Mouse (Mus musculus): ENCODE results near the gene Tmco5. TPM values are rescaled to one million over a fixed set of nuclear protein-coding genes. Genes with fewer than 3 reads are reported as not detected.

Tmco5 gene
- polyA plus RNA-seq, 1 experiment: 284 TPM

GRCm38 (mm10) chr2:116908268-116908667 lies 29.8 kb downstream of the Tmco5 start:
- no peak overlapping the region for H3K4me3 ChIP-seq (ENCODE audit: control insufficient read depth, low read depth, low read length)
- TF ChIP-seq POLR2A (IDR thresholded peaks at IDR 0.05; ENCODE audit: control insufficient read depth, low read depth, low read length) (no peak), CTCF (IDR thresholded peaks at IDR 0.05; ENCODE audit: control insufficient read depth, insufficient read depth, insufficient replicate concordance, low read depth, low read length) (no peak)
- H3K36me3 ChIP-seq (ENCODE audit: control insufficient read depth, insufficient read depth, low read length): no peaks in the 10 kb centered on the region
- H3K27ac ChIP-seq (ENCODE audit: control insufficient read depth, insufficient read depth, low read depth, low read length): no peak overlapping the region
- H3K4me1 ChIP-seq (ENCODE audit: control insufficient read depth, insufficient read depth, low read length): no peaks in the 10 kb centered on the region
- H3K27me3 ChIP-seq (ENCODE audit: control insufficient read depth, insufficient read depth, low read length): no peaks in the 10 kb centered on the region

DNA sequence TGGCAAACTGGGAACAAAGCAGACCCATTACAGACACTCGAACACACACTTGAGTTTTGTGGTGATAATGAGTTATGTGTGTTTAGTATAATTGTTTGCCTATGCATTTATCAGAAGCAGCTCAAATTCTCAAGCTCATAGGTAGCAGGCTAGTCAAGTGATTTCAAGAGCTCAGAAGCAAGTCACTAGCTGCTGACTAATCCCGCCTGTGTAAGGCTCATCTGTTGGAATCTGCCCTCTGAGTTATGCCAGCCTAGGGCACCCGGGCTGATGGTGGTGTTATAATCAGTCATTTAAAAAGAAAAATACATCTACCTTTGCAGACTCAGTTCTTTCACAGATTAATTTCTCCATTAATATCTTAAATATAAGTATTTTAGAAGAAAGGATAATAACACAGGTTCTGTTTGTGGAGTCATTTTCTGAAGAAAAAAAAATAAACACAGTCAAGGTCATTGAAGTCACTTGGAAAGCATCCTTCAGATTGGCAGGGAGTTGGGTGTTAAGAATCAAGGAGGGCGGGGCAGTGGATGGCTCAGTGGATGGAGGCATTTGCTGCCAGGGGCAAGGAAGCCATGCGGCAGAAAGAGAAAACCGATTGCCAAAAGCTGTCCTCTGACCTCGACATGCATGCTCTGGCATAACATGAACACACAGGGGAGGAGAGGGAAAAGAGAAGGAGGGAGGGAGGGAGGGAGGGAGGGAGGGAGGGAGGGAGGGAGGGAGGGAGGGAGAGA lies 34.0 kb downstream of the Tmco5 start:
- Histone ChIP-seq H3K4me1 (ENCODE audit: control insufficient read depth, insufficient read depth, low read length) (0 out of 2 replicates have a peak, but pooled peaks cover 2% of the 10 kb centered on the region), H3K36me3 (ENCODE audit: control insufficient read depth, insufficient read depth, low read length) (no peaks in the 10 kb centered on the region), H3K27me3 (ENCODE audit: control insufficient read depth, insufficient read depth, low read length) (no peaks in the 10 kb centered on the region), H3K27ac (ENCODE audit: control insufficient read depth, insufficient read depth, low read depth, low read length) (no peak overlapping the region), H3K4me3 (ENCODE audit: control insufficient read depth, low read depth, low read length) (no peak overlapping the region)
- no peak for TF ChIP-seq CTCF (IDR thresholded peaks at IDR 0.05; ENCODE audit: control insufficient read depth, insufficient read depth, insufficient replicate concordance, low read depth, low read length)
- TF ChIP-seq POLR2A (IDR thresholded peaks at IDR 0.05; ENCODE audit: control insufficient read depth, low read depth, low read length): no peak

DNA sequence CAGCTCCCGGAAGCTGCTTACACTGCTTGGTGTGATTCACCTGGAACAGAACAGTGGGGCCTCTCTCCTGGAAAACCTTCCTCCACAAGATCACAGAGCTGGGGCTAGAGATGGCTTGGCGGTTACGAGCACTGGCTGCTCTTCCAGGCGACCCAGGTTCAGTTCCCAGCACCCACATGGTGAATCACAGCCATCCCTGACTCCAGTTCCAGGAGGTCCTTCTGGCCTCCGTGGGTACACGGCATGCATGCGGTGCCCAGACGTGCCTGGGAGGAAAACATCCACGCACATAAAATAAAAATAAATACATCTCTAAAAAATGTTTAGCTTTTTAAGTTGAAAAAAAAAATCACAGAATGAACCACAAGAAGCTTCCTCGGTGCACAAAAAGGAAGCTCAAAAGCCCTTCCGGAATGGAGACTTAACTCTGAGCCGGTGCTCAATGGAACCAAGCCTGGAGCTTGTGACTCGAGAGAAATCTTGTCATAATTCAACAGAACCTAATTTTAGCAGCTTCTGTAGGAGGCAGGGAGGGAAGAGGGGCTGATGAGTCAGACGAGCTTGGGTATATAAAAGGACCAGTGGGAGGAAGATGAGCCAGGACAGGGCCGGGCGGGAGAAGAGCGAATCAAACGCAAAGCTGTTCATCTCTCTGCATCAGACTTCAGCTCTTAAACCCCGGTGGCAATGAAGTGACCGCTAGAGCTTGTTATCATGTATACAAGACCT lies 35.4 kb downstream of the Tmco5 start:
- Histone ChIP-seq H3K27ac (ENCODE audit: control insufficient read depth, insufficient read depth, low read depth, low read length) (no peak overlapping the region), H3K36me3 (ENCODE audit: control insufficient read depth, insufficient read depth, low read length) (no peaks in the 10 kb centered on the region), H3K27me3 (ENCODE audit: control insufficient read depth, insufficient read depth, low read length) (no peaks in the 10 kb centered on the region), H3K4me3 (ENCODE audit: control insufficient read depth, low read depth, low read length) (no peak overlapping the region; the same call in 1 of the 2 replicates), H3K4me1 (ENCODE audit: control insufficient read depth, insufficient read depth, low read length) (0 out of 2 replicates have a peak, but pooled peaks cover 2% of the 10 kb centered on the region)
- TF ChIP-seq POLR2A (IDR thresholded peaks at IDR 0.05; ENCODE audit: control insufficient read depth, low read depth, low read length) (no peak), CTCF (IDR thresholded peaks at IDR 0.05; ENCODE audit: control insufficient read depth, insufficient read depth, insufficient replicate concordance, low read depth, low read length) (no peak)

GRCm38 (mm10) chr2:116914636-116915035 lies 36.1 kb downstream of the Tmco5 start:
- H3K27ac ChIP-seq (ENCODE audit: control insufficient read depth, insufficient read depth, low read depth, low read length): no peak overlapping the region
- no peaks in the 10 kb centered on the region for H3K27me3 ChIP-seq (ENCODE audit: control insufficient read depth, insufficient read depth, low read length)
- TF ChIP-seq POLR2A (IDR thresholded peaks at IDR 0.05; ENCODE audit: control insufficient read depth, low read depth, low read length): no peak
- H3K4me1 ChIP-seq (ENCODE audit: control insufficient read depth, insufficient read depth, low read length): 0 out of 2 replicates have a peak, but pooled peaks cover 2% of the 10 kb centered on the region
- no peak overlapping the region for H3K4me3 ChIP-seq (ENCODE audit: control insufficient read depth, low read depth, low read length)
- no peaks in the 10 kb centered on the region for H3K36me3 ChIP-seq (ENCODE audit: control insufficient read depth, insufficient read depth, low read length)

DNA sequence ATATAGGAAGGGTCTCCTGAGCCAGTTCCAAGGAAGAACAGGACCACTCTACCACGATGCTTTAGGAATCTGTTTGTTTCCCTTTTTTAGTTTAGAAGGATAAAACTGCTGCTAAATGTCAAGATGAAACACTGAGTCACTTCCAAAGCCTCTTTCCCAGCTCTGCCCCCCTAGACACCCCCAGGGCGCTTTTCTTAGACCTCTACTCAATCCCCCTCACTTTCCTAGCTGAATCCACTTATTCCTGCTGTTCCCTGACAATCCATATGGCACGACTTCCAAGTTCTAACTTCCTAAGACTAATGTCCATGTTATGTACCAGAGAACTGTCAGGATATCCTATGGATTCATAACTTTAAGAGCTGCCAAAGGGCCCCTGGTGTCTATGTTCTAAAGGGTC lies 40.1 kb downstream of the Tmco5 start:
- H3K4me1 ChIP-seq (ENCODE audit: control insufficient read depth, insufficient read depth, low read length): 0 out of 2 replicates have a peak, but pooled peaks cover under 1% of the 10 kb centered on the region
- H3K27ac ChIP-seq (ENCODE audit: control insufficient read depth, insufficient read depth, low read depth, low read length): no peak overlapping the region
- TF ChIP-seq POLR2A (IDR thresholded peaks at IDR 0.05; ENCODE audit: control insufficient read depth, low read depth, low read length): no peak
- no peak for TF ChIP-seq CTCF (IDR thresholded peaks at IDR 0.05; ENCODE audit: control insufficient read depth, insufficient read depth, insufficient replicate concordance, low read depth, low read length)
- no peaks in the 10 kb centered on the region for H3K27me3 ChIP-seq (ENCODE audit: control insufficient read depth, insufficient read depth, low read length)
- no peaks in the 10 kb centered on the region for H3K36me3 ChIP-seq (ENCODE audit: control insufficient read depth, insufficient read depth, low read length)
- H3K4me3 ChIP-seq (ENCODE audit: control insufficient read depth, low read depth, low read length): no peak overlapping the region

- Histone ChIP-seq H3K27me3 (ENCODE audit: control insufficient read depth, insufficient read depth, low read length) (no peaks in the 10 kb centered on the region), H3K27ac (ENCODE audit: control insufficient read depth, insufficient read depth, low read depth, low read length) (no peak overlapping the region), H3K36me3 (ENCODE audit: control insufficient read depth, insufficient read depth, low read length) (no peaks in the 10 kb centered on the region), H3K4me3 (ENCODE audit: control insufficient read depth, low read depth, low read length) (no peak overlapping the region), H3K4me1 (ENCODE audit: control insufficient read depth, insufficient read depth, low read length) (no peaks in the 10 kb centered on the region)
- no peak for TF ChIP-seq POLR2A (IDR thresholded peaks at IDR 0.05; ENCODE audit: control insufficient read depth, low read depth, low read length)
- no peak for TF ChIP-seq CTCF (IDR thresholded peaks at IDR 0.05; ENCODE audit: control insufficient read depth, insufficient read depth, insufficient replicate concordance, low read depth, low read length)
Measured at GRCm38 (mm10) chr2:116922580-116923500, 44.3 kb downstream of the Tmco5 start.

DNA sequence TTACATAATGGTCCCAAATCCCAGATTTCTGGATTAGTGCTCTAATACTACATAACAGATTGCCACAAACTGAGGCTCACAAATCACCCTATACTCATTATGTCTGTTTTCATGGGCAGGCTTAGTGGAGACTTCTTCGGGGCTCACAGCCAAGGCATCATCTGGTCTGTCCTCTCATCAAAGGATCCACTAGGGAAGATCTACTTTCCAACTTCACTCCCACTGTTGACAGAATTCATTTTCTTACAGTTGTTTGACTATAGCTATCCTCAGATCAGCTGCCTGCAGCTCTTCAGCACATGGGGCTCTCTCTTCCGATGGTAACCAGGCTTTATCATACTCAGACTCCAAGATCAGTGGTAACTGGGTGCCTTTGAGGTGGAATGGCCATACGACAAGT lies 45.2 kb downstream of the Tmco5 start:
- Histone ChIP-seq H3K27ac (ENCODE audit: control insufficient read depth, insufficient read depth, low read depth, low read length) (no peak overlapping the region), H3K4me3 (ENCODE audit: control insufficient read depth, low read depth, low read length) (no peak overlapping the region), H3K4me1 (ENCODE audit: control insufficient read depth, insufficient read depth, low read length) (no peaks in the 10 kb centered on the region), H3K36me3 (ENCODE audit: control insufficient read depth, insufficient read depth, low read length) (no peaks in the 10 kb centered on the region), H3K27me3 (ENCODE audit: control insufficient read depth, insufficient read depth, low read length) (no peaks in the 10 kb centered on the region)
- TF ChIP-seq CTCF (IDR thresholded peaks at IDR 0.05; ENCODE audit: control insufficient read depth, insufficient read depth, insufficient replicate concordance, low read depth, low read length): no peak
- no peak for TF ChIP-seq POLR2A (IDR thresholded peaks at IDR 0.05; ENCODE audit: control insufficient read depth, low read depth, low read length)
